9 mouse cellular contexts compared by ENCODE assay signal in genomic region chr9:65823716-65824462, GRCm38 (mm10). TPM values are rescaled to one million over a fixed set of nuclear protein-coding genes. Genes with fewer than 3 reads are reported as not detected.
DNase-seq lines count a peak whose midpoint lies in the region; ATAC-seq and TF ChIP-seq lines count a peak whose summit lies in the region.
"Had no signal": no experiment of that assay in that cellular context is flagged by ENCODE, and none has a peak within 500 bp of the region (broad histone marks: within the 10 kb centered on the region; RNA-seq: fewer than 3 reads in every experiment).

No protein-coding gene starts in this region.

- no peak for TF ChIP-seq CTCF in forebrain, postnatal 0 days (IDR thresholded peaks at IDR 0.05; ENCODE audit: low read depth)

- H3K9ac ChIP-seq in forebrain, postnatal 0 days: no peak overlapping the region
- H3K9ac ChIP-seq in liver, embryonic 16.5 days (ENCODE audit: low read depth, low read length): 0 out of 2 replicates have a peak overlapping the region, but pooled peaks have one; percentile 13
- H3K9ac ChIP-seq: limb, embryonic 15.5 days had no signal

- no peak for ATAC-seq in forebrain, postnatal 0 days
- ATAC-seq in liver, embryonic 16.5 days (ENCODE audit: low read depth): no peak

- H3K9me3 ChIP-seq in forebrain, postnatal 0 days (ENCODE audit: low read length): no peaks in the 10 kb centered on the region
- H3K9me3 ChIP-seq in liver, embryonic 16.5 days (replicated peaks; ENCODE audit: control insufficient read depth, low read length): no peaks in the 10 kb centered on the region
- H3K9me3 ChIP-seq: limb, embryonic 15.5 days had no signal

- no peaks in the 10 kb centered on the region for H3K36me3 ChIP-seq in forebrain, postnatal 0 days (ENCODE audit: insufficient read depth)
- H3K36me3 ChIP-seq in liver, embryonic 16.5 days (ENCODE audit: control insufficient read depth, insufficient read depth): no peaks in the 10 kb centered on the region
- H3K36me3 ChIP-seq: limb, embryonic 15.5 days had no signal

- WGBS in forebrain, postnatal 0 days: 18% methylated on average over 10 of the region's 10 CpGs
- WGBS in liver, embryonic 16.5 days (ENCODE audit: insufficient replicate concordance): 50% methylated on average over 10 of the region's 10 CpGs

- H3K4me2 ChIP-seq in forebrain, postnatal 0 days (ENCODE audit: low read depth): peak overlapping the region; percentile 35
- H3K4me2 ChIP-seq in liver, embryonic 16.5 days (ENCODE audit: low read depth, low read length): peak overlapping the region; percentile 38
- H3K4me2 ChIP-seq: limb, embryonic 15.5 days had no signal

- H3K27me3 ChIP-seq in forebrain, postnatal 0 days (ENCODE audit: insufficient read depth, low read length): no peaks in the 10 kb centered on the region
- no peaks in the 10 kb centered on the region for H3K27me3 ChIP-seq in liver, embryonic 16.5 days (ENCODE audit: control insufficient read depth, insufficient read depth, low read depth, low read length)
- H3K27me3 ChIP-seq: limb, embryonic 15.5 days had no signal

- peak; percentile 27 for DNase-seq in cerebellum, adult 8-10 months
- no peak for DNase-seq in cerebellum, adult 9-11 months
- peak; percentile 74 for DNase-seq in A20 (ENCODE audit: low read depth, low spot score)
- DNase-seq in forebrain, postnatal 0 days: no peak
- DNase-seq in right cerebral cortex, postnatal 25 days: no peak
- no peak for DNase-seq in spleen, adult 18-20 months
- no peak for DNase-seq in layer of hippocampus, adult 9-10 months (ENCODE audit: low spot score)

- H3K27ac ChIP-seq in forebrain, postnatal 0 days (ENCODE audit: low read depth, low read length): no peak overlapping the region; the same call in 1 of the 2 replicates
- peak overlapping the region; percentile 24; the same call in 1 of the 2 replicates for H3K27ac ChIP-seq in liver, embryonic 16.5 days (ENCODE audit: low read length)
- H3K27ac ChIP-seq: limb, embryonic 15.5 days had no signal

- H3K4me3 ChIP-seq in forebrain, postnatal 0 days (ENCODE audit: low read depth, low read length): peak overlapping the region; percentile 14; the same call in 1 of the 2 replicates
- no peak overlapping the region for H3K4me3 ChIP-seq in liver, embryonic 16.5 days (ENCODE audit: low read depth, low read length)
- H3K4me3 ChIP-seq: limb, embryonic 15.5 days had no signal

- peaks cover 34% of the 10 kb centered on the region for H3K4me1 ChIP-seq in forebrain, postnatal 0 days (ENCODE audit: insufficient read depth)
- H3K4me1 ChIP-seq in liver, embryonic 16.5 days (ENCODE audit: control insufficient read depth, low read depth, low read length): peaks cover 45% of the 10 kb centered on the region

RNA-seq across cellular contexts. Expression of gene Zfp609, which starts 3.5 kb away (rescaled TPM):
- total RNA-seq in forebrain, postnatal 0 days (2014; rRNA removed): 9.8 and 9.9 TPM in 2 replicates
- 3.8 and 5.0 TPM in 2 replicates for polyA plus RNA-seq in forebrain, postnatal 0 days (2015; fragmentation: Nextera tagmentation; extraction: Ambion mirVana)
- polyA plus RNA-seq in liver, embryonic 16.5 days (2015; fragmentation: Nextera tagmentation; extraction: Ambion mirVana): 1.4 and 1.7 TPM in 2 replicates

Comparison
In these comparisons a context has a peak if more than half of its experiments do, and no peak if none do; other contexts are left out.
1. DNase-seq: peak in cerebellum, adult 8-10 months (single experiment) and A20 (single experiment); none in cerebellum, adult 9-11 months (single experiment), forebrain, postnatal 0 days (single experiment), right cerebral cortex, postnatal 25 days (single experiment), spleen, adult 18-20 months (0 of 2) and layer of hippocampus, adult 9-10 months (single experiment).